Mouse (Mus musculus): ENCODE measurements around the gene Ntmt1. TPM values are rescaled to one million over a fixed set of nuclear protein-coding genes. Genes with fewer than 3 reads are reported as not detected.

The Ntmt1 gene
- total RNA-seq, 4 experiments from 2014 or later: 23.8 to 27.7 (median 25.3) TPM

DNA sequence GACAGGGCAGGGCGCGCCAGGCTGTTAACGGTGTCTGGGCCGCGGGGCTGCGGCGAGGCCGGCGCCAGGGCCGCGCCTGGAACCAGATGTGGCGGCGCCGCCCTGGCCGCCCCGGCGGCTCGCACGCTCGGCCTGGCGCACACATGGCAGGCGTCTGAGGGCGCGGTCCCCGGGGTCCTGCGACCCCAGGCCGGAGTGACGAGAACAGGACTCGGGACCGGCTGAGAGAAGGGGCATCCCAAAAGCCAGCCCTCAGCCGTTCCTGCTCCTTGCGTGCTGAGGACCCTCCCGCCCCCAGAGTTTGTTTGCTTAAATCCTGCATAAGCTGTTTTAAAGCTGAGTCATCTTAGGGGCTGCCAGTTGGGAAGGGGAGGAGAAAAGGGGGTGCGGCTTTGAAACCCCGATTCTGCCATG, 57.3 kb downstream of the Ntmt1 start:
- peak; percentile 19 for DNase-seq (ENCODE audit: low spot score)

DNA sequence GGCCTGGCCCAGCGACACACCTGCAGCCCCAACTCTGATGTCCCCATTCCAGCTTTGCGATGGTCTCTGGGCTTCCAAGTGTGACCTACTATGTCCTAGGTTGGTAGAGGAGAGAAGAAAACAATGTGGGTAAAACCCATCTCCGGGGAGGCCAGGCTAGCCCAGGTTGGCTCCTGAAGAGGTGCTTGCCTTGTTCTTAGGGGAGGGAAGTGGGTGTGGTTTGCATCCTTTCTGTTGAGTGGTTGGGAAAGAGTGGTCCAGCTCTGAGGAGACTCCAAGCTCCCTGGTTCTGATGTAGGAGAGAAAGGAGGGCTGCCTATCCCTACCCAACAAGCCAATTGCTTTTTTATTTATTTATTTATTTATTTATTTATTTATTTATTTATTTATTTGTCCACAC, 57.8 kb downstream of the Ntmt1 start:
- no peak for DNase-seq (ENCODE audit: low spot score)

DNA sequence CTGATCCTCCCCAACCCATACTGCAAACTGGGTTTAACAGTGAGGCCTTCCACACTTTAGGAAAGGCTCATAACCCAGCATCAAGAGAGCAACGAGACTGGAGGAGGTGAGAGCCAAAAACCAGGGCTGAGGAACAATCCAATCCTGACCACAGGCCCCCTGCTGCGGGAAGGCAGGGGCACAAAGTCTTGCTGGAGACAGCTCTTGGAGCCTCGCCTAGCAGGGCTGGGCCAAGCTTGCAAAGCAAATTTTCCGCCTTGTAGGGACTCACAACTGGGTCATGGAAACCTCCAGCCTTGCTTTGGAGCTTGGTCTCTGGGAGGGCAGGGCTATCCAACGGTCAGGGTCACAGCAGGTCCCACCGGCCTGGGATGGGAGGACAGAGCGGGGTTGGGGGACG, 63.2 kb downstream of the Ntmt1 start:
- DNase-seq (ENCODE audit: low spot score): no peak

Other genes starting within 250 kb of the Ntmt1 start
- gene Cstad, start 212.8 kb upstream of the Ntmt1 start, total RNA-seq (2022): 1 to 10 TPM in 3 of 4 experiments, under 1 TPM in 1; 0.69 to 2.3 (median 1.5) TPM
- gene 1700001O22Rik, start 4.2 kb upstream of the Ntmt1 start, total RNA-seq (2022): 1 to 10 TPM in 1 of 4 experiments, under 1 TPM in 3; 0.24 to 1.2 (median 0.55) TPM
- 10 to 100 TPM in 1 of 4 experiments, 1 to 10 TPM in 3; 8.4 to 11.3 (median 8.7) TPM for gene Asb6, start 22.5 kb downstream of the Ntmt1 start, total RNA-seq (2022)
- gene Prrx2, start 27.1 kb downstream of the Ntmt1 start, total RNA-seq (2022): under 1 TPM; 0.28 to 1.00 (median 0.73) TPM
- 1 to 10 TPM; 1.3 to 3.1 (median 1.9) TPM for gene Ptges, start 122.0 kb downstream of the Ntmt1 start, total RNA-seq (2022)
- gene Tor1b, start 145.1 kb downstream of the Ntmt1 start, total RNA-seq (2022): 10 to 100 TPM; 27.8 to 28.4 (median 28.2) TPM
- gene Tor1a, start 160.1 kb downstream of the Ntmt1 start, total RNA-seq (2022): 10 to 100 TPM in 2 of 4 experiments, 1 to 10 TPM in 2; 8.3 to 14.3 (median 9.9) TPM
- 10 to 100 TPM; 20.1 to 28.3 (median 24.1) TPM for gene BC005624, start 174.4 kb downstream of the Ntmt1 start, total RNA-seq (2022)
- 10 to 100 TPM; 53.8 to 62.3 (median 59.7) TPM for gene Usp20, start 174.5 kb downstream of the Ntmt1 start, total RNA-seq (2022)